Mouse (Mus musculus) small intestine, adult 2 months (tissue): ENCODE results near the gene Foxn3.

ENCODE experiments used
- CTCF ChIP-seq: fragments of 200-500 bp; IDR thresholded peaks from 2 replicates; pipeline ENCODE4 v1.5.1; 2012; ENCODE audit warnings: low read depth, mild to moderate bottlenecking, control low read depth, inconsistent platforms, low read length, moderate library complexity, mixed read lengths; ENCODE audit not compliant: insufficient replicate concordance, insufficient read length; ENCODE audit errors: extremely low read depth
- POLR2A ChIP-seq: fragments of 200-500 bp; IDR thresholded peaks from 2 replicates; pipeline ENCODE4 v1.6.1; 2012; ENCODE audit warnings: low read depth, mild to moderate bottlenecking, control low read depth, inconsistent platforms, low read length, moderate library complexity

- TF ChIP-seq POLR2A: no peak
- TF ChIP-seq CTCF: no peak
Observed at GRCm38 (mm10) chr12:99303581-99303980, 259.8 kb downstream of the Foxn3 start.
